Mouse (Mus musculus) liver, postnatal 0 days (tissue): ENCODE results near the gene Traip. TPM values are rescaled to one million over a fixed set of nuclear protein-coding genes. Genes with fewer than 3 reads are reported as not detected.

Experiments
- ATAC-seq: fragments of 200-750 bp; cut with Nextera tagmentation; 2 replicates; pipeline ENCODE4 v1.8.0; 2017; ENCODE audit warnings: mild to moderate bottlenecking, moderate library complexity
- DNase-seq: peaks from one replicate; pipeline ENCODE4 v3.0.0-alpha.2; 2016
- H3K27ac ChIP-seq: fragments of 300-500 bp; sonication (generic); 2 replicates; pipeline ENCODE4 v1.5.1; 2014; ENCODE audit warnings: antibody characterized with exemption, moderate library complexity, mild to moderate bottlenecking, low read depth
- H3K27me3 ChIP-seq: fragments of 300-500 bp; sonication (generic); 2 replicates; pipeline ENCODE4 v1.6.1; 2014; ENCODE audit warnings: low read length, control low read depth, mixed read lengths; ENCODE audit not compliant: insufficient read depth
- H3K36me3 ChIP-seq: fragments of 300-500 bp; sonication (generic); replicated peaks from 2 replicates; pipeline ENCODE4 v1.6.1; 2014; ENCODE audit warnings: mild to moderate bottlenecking, control low read depth, low read length, moderate library complexity, mixed read lengths; ENCODE audit not compliant: insufficient read depth
- H3K4me1 ChIP-seq: fragments of 300-500 bp; sonication (generic); 2 replicates; pipeline ENCODE4 v1.6.1; 2014; ENCODE audit warnings: antibody characterized with exemption, mild to moderate bottlenecking, control low read depth; ENCODE audit not compliant: insufficient read depth
- H3K4me2 ChIP-seq: fragments of 300-500 bp; sonication (generic); 2 replicates; pipeline ENCODE4 v1.6.1; 2014; ENCODE audit warnings: low read depth, mild to moderate bottlenecking, low read length, moderate library complexity, mixed read lengths
- H3K4me3 ChIP-seq: fragments of 300-500 bp; sonication (generic); 2 replicates; pipeline ENCODE4 v1.5.1; 2014; ENCODE audit warnings: low read depth, low read length
- H3K9ac ChIP-seq: fragments of 300-500 bp; sonication (generic); replicated peaks from 2 replicates; pipeline ENCODE4 v1.6.1; 2014; ENCODE audit warnings: mild to moderate bottlenecking, moderate library complexity
- H3K9me3 ChIP-seq: fragments of 300-500 bp; sonication (generic); 2 replicates; pipeline ENCODE4 v1.6.1; 2016; ENCODE audit warnings: mild to moderate bottlenecking, control low read depth, low read length, mixed read lengths
- CTCF ChIP-seq: sonication (generic); IDR thresholded peaks from 2 replicates; pipeline ENCODE4 v1.5.1; 2016; ENCODE audit warnings: antibody characterized with exemption, low read depth
- EP300 ChIP-seq: IDR thresholded peaks from 2 replicates; pipeline ENCODE4 v1.6.1; 2016; ENCODE audit warnings: antibody characterized with exemption, low read depth, mild to moderate bottlenecking
- WGBS: fragments of 180-500 bp; shearing (Covaris S2); extraction: QIAGEN DNeasy Blood & Tissue Kit; methylation state at CpG from one replicate; pipeline ENCODE4 v1.1.7; 2014; ENCODE audit not compliant: insufficient replicate concordance; 5-methylcytosine and 5-hydroxymethylcytosine counted together
- polyA plus RNA-seq: library from polyadenylated mRNA; unstranded; fragments of >200 nt; fragmentation: Nextera tagmentation; extraction: Ambion mirVana; gene quantifications from 2 replicates; pipeline ENCODE4 v1.2.1, GENCODE M21; 2015

Gene Traip
- polyA plus RNA-seq, 1 experiment from 2014 or later, result 6.5 TPM

DNA sequence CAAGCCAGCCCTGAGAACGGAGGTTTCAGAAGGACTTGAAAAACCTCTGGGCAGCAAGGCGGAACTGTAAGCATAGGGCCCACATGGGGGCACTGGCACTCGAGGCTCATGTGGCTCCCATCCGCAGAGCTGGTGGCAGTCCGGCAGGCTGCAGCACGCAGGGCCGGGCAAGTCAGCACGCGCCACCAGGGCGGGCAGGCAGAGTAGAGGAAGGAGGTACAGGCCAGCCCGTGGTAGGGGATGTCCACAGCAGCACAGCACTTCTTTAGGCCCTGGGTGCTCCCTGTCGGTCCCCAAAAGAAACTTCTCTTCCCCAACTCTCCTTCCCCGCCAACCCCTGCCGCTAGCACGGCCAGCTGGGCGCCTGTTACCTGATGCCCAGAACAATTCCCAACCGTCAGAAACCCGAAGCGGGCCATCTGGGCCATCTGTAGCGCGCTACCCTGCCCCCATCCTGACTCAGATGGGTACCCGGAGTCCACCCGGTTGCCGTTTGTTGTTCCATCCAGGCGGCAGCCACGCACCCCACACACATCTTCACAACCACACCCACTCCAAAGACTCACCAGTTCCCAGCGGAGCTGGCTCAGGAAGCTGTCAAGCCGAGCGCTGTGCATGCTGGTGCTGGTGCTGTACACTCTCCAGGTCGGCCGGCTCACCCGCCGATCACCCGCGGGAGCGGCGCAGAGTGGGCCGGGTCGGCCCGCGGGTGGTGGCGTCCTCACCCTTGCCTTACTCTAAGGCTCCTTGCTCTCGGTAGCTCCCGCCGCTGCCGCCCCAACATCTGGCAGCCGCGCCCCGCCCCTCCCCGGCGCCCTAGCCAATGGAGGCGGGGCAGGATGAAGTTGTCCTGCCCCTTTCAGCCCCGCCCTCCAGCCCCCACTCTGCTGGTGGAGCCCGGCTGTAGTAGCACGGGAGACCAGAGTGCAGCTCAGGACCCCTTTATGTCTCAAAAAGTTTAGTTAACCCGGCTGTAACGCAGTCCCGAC lies 35.5 kb downstream of the Traip start, which contains the start of gene Inka1:
Gene Inka1, minus strand, starts transcription at position 749 of the 989 bp plus-strand sequence.
- ATAC-seq, result peak; percentile 73
- peaks cover 50% of the 10 kb centered on the region for H3K4me1 ChIP-seq
- DNase-seq, result peak; percentile 95
- H3K4me2 ChIP-seq, result peak within 1 kb of the TSS; percentile 87
- peak within 1 kb of the TSS; percentile 63 for H3K4me3 ChIP-seq
- no peaks in the 10 kb centered on the region for H3K27me3 ChIP-seq
- peaks cover 34% of the 10 kb centered on the region for H3K36me3 ChIP-seq
- H3K27ac ChIP-seq, result peak within 1 kb of the TSS; percentile 95
- no peaks in the 10 kb centered on the region for H3K9me3 ChIP-seq
- 3% methylated on average over 53 of the region's 58 CpGs for WGBS
- peak within 1 kb of the TSS; percentile 83 for H3K9ac ChIP-seq
- no peak for TF ChIP-seq EP300
- peak; percentile 51 for TF ChIP-seq CTCF

DNA sequence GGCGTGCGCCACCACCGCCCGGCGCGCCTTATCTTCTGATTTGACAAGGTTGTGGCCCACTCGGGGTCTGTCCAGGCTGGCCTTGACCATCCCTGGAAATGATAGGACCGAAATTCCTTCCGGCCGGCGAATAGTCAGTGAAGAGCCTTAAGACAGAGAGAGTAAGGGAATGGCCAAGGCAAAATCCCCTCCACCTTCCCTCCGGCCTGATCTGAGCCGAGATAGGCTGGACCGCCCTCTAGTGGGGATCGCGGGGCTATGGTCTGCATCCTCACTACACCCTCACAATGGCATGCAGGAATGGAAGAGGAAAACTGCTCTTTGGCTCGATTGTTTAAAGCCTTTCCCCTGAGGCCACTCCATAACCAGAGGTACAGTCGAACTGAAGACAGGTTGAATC lies 36.4 kb downstream of the Traip start:
- Histone ChIP-seq H3K4me3 (peak overlapping the region; percentile 63), H3K4me2 (peak overlapping the region; percentile 87), H3K27ac (peak overlapping the region; percentile 95), H3K27me3 (no peaks in the 10 kb centered on the region), H3K9ac (peak overlapping the region; percentile 83; the same call in 1 of the 2 replicates), H3K4me1 (peaks cover 40% of the 10 kb centered on the region), H3K9me3 (no peaks in the 10 kb centered on the region), H3K36me3 (peaks cover 25% of the 10 kb centered on the region)
- TF ChIP-seq CTCF, result peak; percentile 93
- no peak for TF ChIP-seq EP300
- WGBS, result 1% methylated on average over 18 of the region's 18 CpGs
- ATAC-seq (peak; percentile 11; the same call in 1 of the 2 replicates), DNase-seq (peak; percentile 85)

DNA sequence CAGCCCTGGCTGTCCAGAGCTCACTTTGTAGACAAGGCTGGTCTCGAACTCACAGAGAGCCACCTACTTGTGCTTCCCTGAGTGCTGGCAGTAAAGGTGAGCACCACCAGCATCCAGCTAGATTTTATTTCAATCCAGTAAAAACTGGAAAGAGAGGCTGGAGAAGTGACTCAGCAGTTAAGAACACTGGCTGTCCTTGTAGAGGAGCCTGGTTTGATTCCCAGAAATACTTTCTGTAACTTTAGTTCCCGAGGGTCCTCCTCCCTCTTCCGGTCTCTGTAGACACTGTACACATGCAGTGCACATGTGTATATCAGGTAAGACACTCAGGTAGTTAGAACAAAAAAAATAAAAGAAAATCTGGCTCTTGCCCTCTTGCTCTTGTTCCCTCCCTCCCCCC lies 38.0 kb downstream of the Traip start:
- Histone ChIP-seq H3K4me3 (no peak overlapping the region), H3K4me2 (no peak overlapping the region), H3K4me1 (peaks cover 24% of the 10 kb centered on the region), H3K9ac (no peak overlapping the region), H3K36me3 (peaks cover 12% of the 10 kb centered on the region), H3K27me3 (no peaks in the 10 kb centered on the region), H3K27ac (no peak overlapping the region), H3K9me3 (no peaks in the 10 kb centered on the region)
- ATAC-seq, result no peak
- WGBS, result 76% methylated on average over 3 of the region's 3 CpGs
- DNase-seq, result no peak
- TF ChIP-seq CTCF, result no peak
- no peak for TF ChIP-seq EP300

DNA sequence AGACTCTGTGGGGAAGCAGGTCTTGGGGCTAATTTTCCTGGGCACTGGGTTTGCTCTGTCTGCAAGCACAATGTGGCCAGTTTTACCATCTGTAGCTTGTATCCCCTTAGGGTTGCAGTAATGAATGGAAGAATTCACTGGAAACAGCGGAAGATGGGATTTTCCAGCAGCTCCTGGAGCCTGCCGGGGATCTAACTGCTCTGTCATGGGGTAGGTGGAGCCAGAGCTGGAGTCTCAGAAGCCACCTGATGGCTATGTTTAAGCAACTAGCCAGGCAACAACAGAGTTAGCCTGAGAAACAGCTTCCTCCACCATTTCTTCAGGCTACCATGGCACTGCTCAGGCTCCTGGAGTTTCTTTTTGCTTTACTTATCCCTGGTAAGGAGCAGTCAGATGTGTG lies 42.3 kb downstream of the Traip start, which contains the start of gene Cdhr4:
Gene Cdhr4, plus strand, starts transcription at position 301 of the 400 bp plus-strand sequence.
- Histone ChIP-seq H3K4me3 (no peak within 1 kb of the TSS), H3K4me1 (no peaks in the 10 kb centered on the region), H3K36me3 (no peaks in the 10 kb centered on the region), H3K27ac (no peak within 1 kb of the TSS), H3K4me2 (no peak within 1 kb of the TSS), H3K9me3 (no peaks in the 10 kb centered on the region), H3K9ac (no peak within 1 kb of the TSS), H3K27me3 (no peaks in the 10 kb centered on the region)
- ATAC-seq (no peak), DNase-seq (no peak)
- no peak for TF ChIP-seq EP300
- no peak for TF ChIP-seq CTCF
- WGBS, result 71% methylated on average over 2 of the region's 2 CpGs

DNA sequence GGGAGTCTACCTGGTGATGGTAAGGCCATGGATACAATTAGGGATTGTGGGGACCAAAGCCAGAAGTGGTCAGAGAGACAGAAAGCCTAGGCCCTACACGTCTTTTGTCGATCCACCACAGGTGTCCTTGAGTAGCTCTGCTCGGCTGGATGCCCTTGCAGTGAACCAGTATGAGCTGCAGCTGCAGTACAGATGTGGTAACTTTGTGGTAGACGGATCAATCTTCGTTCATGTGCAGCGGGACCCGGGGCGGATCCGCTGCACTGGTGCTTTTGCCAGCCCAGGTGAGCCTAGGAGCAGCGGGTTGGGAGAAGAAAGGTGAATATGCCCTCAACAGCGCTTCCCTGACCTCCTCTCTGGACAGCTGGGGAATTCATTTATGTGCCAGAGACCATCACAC lies 43.1 kb downstream of the Traip start:
- Histone ChIP-seq H3K36me3 (no peaks in the 10 kb centered on the region), H3K4me2 (no peak overlapping the region), H3K27me3 (no peaks in the 10 kb centered on the region), H3K9me3 (no peaks in the 10 kb centered on the region), H3K4me1 (no peaks in the 10 kb centered on the region), H3K27ac (no peak overlapping the region), H3K9ac (no peak overlapping the region), H3K4me3 (no peak overlapping the region)
- DNase-seq (no peak), ATAC-seq (no peak)
- TF ChIP-seq EP300 (no peak), CTCF (no peak)
- 73% methylated on average over 11 of the region's 11 CpGs for WGBS

DNA sequence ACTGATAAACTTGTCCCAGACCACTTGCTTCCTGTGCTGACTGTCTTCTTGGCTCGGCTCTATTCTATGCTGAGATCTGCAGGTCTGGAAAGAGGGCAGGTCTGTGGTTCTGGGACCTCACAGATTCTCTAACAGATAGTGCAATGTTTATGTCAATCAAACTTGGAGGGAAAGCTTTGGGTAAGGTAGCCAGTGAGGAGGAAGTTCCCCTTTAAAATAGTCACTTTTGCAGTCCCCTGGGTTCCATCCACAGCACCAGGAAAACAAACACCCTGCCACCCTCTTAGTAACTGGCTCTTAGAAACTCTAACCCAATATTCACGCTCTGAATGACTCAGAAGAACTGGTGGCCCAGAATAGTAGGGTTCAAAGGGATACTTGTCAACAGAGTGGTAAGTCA lies 44.5 kb downstream of the Traip start:
- H3K9me3 ChIP-seq, result no peaks in the 10 kb centered on the region
- H3K27ac ChIP-seq, result no peak overlapping the region
- no peak for DNase-seq
- no peak overlapping the region for H3K4me3 ChIP-seq
- no peak overlapping the region for H3K9ac ChIP-seq
- ATAC-seq, result no peak
- H3K4me2 ChIP-seq, result no peak overlapping the region
- H3K36me3 ChIP-seq, result no peaks in the 10 kb centered on the region
- no peaks in the 10 kb centered on the region for H3K27me3 ChIP-seq
- TF ChIP-seq CTCF (no peak), EP300 (no peak; the same call in 1 of the 2 replicates)
- no peaks in the 10 kb centered on the region for H3K4me1 ChIP-seq
- WGBS, result 23% methylated on average over 2 of the region's 2 CpGs
